10 mouse cellular contexts compared by ENCODE assay signal in genomic region chr17:15828131-15828917, GRCm38 (mm10). TPM values are rescaled to one million over a fixed set of nuclear protein-coding genes. Genes with fewer than 3 reads are reported as not detected.
DNase-seq lines count a peak whose midpoint lies in the region; ATAC-seq and TF ChIP-seq lines count a peak whose summit lies in the region.
"Had no signal": no experiment of that assay in that cellular context is flagged by ENCODE, and none has a peak within 500 bp of the region (broad histone marks: within the 10 kb centered on the region; RNA-seq: fewer than 3 reads in every experiment).

No protein-coding gene starts in this region.

- no peaks in the 10 kb centered on the region for H3K36me3 ChIP-seq in forebrain, embryonic 12.5 days (replicated peaks)
- no peaks in the 10 kb centered on the region for H3K36me3 ChIP-seq in limb, embryonic 12.5 days
- H3K36me3 ChIP-seq in stomach, embryonic 14.5 days (ENCODE audit: control insufficient read depth, insufficient read depth, low read length) = no peaks in the 10 kb centered on the region

- H3K27me3 ChIP-seq in forebrain, embryonic 12.5 days = no peaks in the 10 kb centered on the region
- peaks cover 23% of the 10 kb centered on the region for H3K27me3 ChIP-seq in limb, embryonic 12.5 days
- H3K27me3 ChIP-seq in stomach, embryonic 14.5 days (ENCODE audit: control insufficient read depth, insufficient read depth, low read length) = no peaks in the 10 kb centered on the region

- H3K9ac ChIP-seq in forebrain, embryonic 12.5 days = 0 out of 2 replicates have a peak overlapping the region, but pooled peaks have one; percentile 83
- H3K9ac ChIP-seq in limb, embryonic 12.5 days (replicated peaks) = no peak overlapping the region
- peak overlapping the region; percentile 89; the same call in 1 of the 2 replicates for H3K9ac ChIP-seq in stomach, embryonic 14.5 days (replicated peaks; ENCODE audit: low read depth, low read length)
- H3K9ac ChIP-seq: liver, embryonic 14.5 days had no signal

- intact Hi-C loops in left cerebral cortex, adult 2 months (cut with DNase I) = loop anchor here (5.0 kb wide), 1 partner anchor 839 kb away; no protein-coding TSS in a partner anchor
- intact Hi-C loops in left cerebral cortex, postnatal 4 days (cut with DNase I) = loop anchor here (5.0 kb wide), 1 partner anchor 839 kb away; no protein-coding TSS in a partner anchor
- intact Hi-C loops in left cerebral cortex, postnatal 25 days (cut with DNase I) = loop anchor here (5.0 kb wide), 2 partner anchors 126 to 839 kb away; partner anchors contain the start of gene Chd1

- no peak for DNase-seq in left cerebral cortex, adult 2 months (ENCODE audit: extremely low spot score in 1 of 2, low spot score in 2 of 2)
- DNase-seq in left cerebral cortex, postnatal 4 days = no peak
- no peak for DNase-seq in urinary bladder, postnatal 10 days (ENCODE audit: low spot score)
- DNase-seq in cerebellum, adult 18-20 months = no peak
- DNase-seq in left cerebral cortex, postnatal 25 days (ENCODE audit: low spot score in 2 of 2) = no peak
- DNase-seq: cerebellum, adult 8-10 months had no signal

- peak overlapping the region; percentile 82 for H3K4me2 ChIP-seq in forebrain, embryonic 12.5 days
- peak overlapping the region; percentile 81 for H3K4me2 ChIP-seq in limb, embryonic 12.5 days
- peak overlapping the region; percentile 74 for H3K4me2 ChIP-seq in stomach, embryonic 14.5 days (replicated peaks; ENCODE audit: low read depth, low read length)

- no peak overlapping the region for H3K4me3 ChIP-seq in left cerebral cortex, adult 2 months
- H3K4me3 ChIP-seq in forebrain, embryonic 12.5 days (replicated peaks) = peak overlapping the region; percentile 62
- H3K4me3 ChIP-seq in limb, embryonic 12.5 days (replicated peaks) = peak overlapping the region; percentile 93
- H3K4me3 ChIP-seq in stomach, embryonic 14.5 days (ENCODE audit: low read depth, low read length) = peak overlapping the region; percentile 99

- H3K9me3 ChIP-seq in forebrain, embryonic 12.5 days = no peaks in the 10 kb centered on the region
- no peaks in the 10 kb centered on the region for H3K9me3 ChIP-seq in limb, embryonic 12.5 days
- H3K9me3 ChIP-seq in stomach, embryonic 14.5 days (ENCODE audit: control insufficient read depth, low read depth, low read length) = no peaks in the 10 kb centered on the region

- no peak overlapping the region for H3K27ac ChIP-seq in left cerebral cortex, adult 2 months
- peak overlapping the region; percentile 91; the same call in 1 of the 2 replicates for H3K27ac ChIP-seq in forebrain, embryonic 12.5 days
- H3K27ac ChIP-seq in limb, embryonic 12.5 days = no peak overlapping the region
- peak overlapping the region; percentile 99 for H3K27ac ChIP-seq in stomach, embryonic 14.5 days (ENCODE audit: low read length)
- H3K27ac ChIP-seq: liver, embryonic 14.5 days had no signal

- H3K4me1 ChIP-seq in forebrain, embryonic 12.5 days = peaks cover 53% of the 10 kb centered on the region
- peaks cover 42% of the 10 kb centered on the region for H3K4me1 ChIP-seq in limb, embryonic 12.5 days (replicated peaks)
- peaks cover 15% of the 10 kb centered on the region; the same call in 1 of the 2 replicates for H3K4me1 ChIP-seq in stomach, embryonic 14.5 days (ENCODE audit: control insufficient read depth, insufficient read depth, low read length)

- no peak for ATAC-seq in forebrain, embryonic 12.5 days (ENCODE audit: low FRiP score)
- ATAC-seq in limb, embryonic 12.5 days (ENCODE audit: insufficient number of reproducible peaks, insufficient read depth, low FRiP score, low TSS enrichment, low read depth) = no peak
- no peak for ATAC-seq in stomach, embryonic 14.5 days (ENCODE audit: insufficient number of reproducible peaks, insufficient read depth, low FRiP score, low read depth)

- WGBS in forebrain, embryonic 12.5 days = 62% methylated on average over 8 of the region's 8 CpGs
- 44% methylated on average over 8 of the region's 8 CpGs for WGBS in limb, embryonic 12.5 days
- WGBS in stomach, embryonic 14.5 days = 52% methylated on average over 8 of the region's 8 CpGs

- peak; percentile 38 for TF ChIP-seq CTCF in left cerebral cortex, adult 2 months (IDR thresholded peaks at IDR 0.05)

RNA-seq across cellular contexts. Expression of gene Rgmb, which starts 2.5 kb away (rescaled TPM):
- total RNA-seq in left cerebral cortex, adult 2 months (2021) = 10 to 100 TPM; 71.0 to 75.1 TPM
- total RNA-seq in left cerebral cortex, postnatal 4 days (2021) = 100 to 1,000 TPM in 1 of 2 experiments, 10 to 100 TPM in 1; 87.3 to 108 TPM
- polyA plus RNA-seq in forebrain, embryonic 12.5 days (2016; fragmentation: Nextera tagmentation; extraction: Ambion mirVana) = 65.1 and 70.8 TPM in 2 replicates
- 19.0 and 26.5 TPM in 2 replicates for polyA plus RNA-seq in limb, embryonic 12.5 days (2016; fragmentation: Nextera tagmentation; extraction: Ambion mirVana)
- polyA plus RNA-seq in stomach, embryonic 14.5 days (2014; fragmentation: Nextera tagmentation; extraction: Ambion mirVana) = 64.0 and 74.5 TPM in 2 replicates
- total RNA-seq in left cerebral cortex, postnatal 25 days (2021) = 10 to 100 TPM; 62.6 to 66.2 TPM

Comparison
In these comparisons a context has a peak if more than half of its experiments do, and no peak if none do; other contexts are left out.
1. H3K27ac ChIP-seq: peak in forebrain, embryonic 12.5 days (single experiment) and stomach, embryonic 14.5 days (single experiment); none in left cerebral cortex, adult 2 months (single experiment) and limb, embryonic 12.5 days (single experiment).
2. Peak in every context shown above with its lines, with median percentiles within 50 percentile points of each other: H3K4me2 ChIP-seq.